Mouse (Mus musculus) olfactory bulb, adult 2 months (tissue): Measurements from ENCODE around the gene Gdf2. TPM values are rescaled to one million over a fixed set of nuclear protein-coding genes. Genes with fewer than 3 reads are reported as not detected.

Experiments
- H3K27ac ChIP-seq: fragments of 200-500 bp; 2 replicates; pipeline ENCODE4 v1.5.1; 2012; ENCODE audit warnings: low read depth, low read length; ENCODE audit not compliant: insufficient read depth
- H3K4me1 ChIP-seq: fragments of 200-500 bp; 2 replicates; pipeline ENCODE4 v1.6.1; 2012; ENCODE audit warnings: low read length; ENCODE audit not compliant: control insufficient read depth, insufficient read depth
- H3K4me3 ChIP-seq: fragments of 200-500 bp; 2 replicates; pipeline ENCODE4 v1.5.1; 2012; ENCODE audit warnings: mild to moderate bottlenecking, low read depth, low read length, moderate library complexity; ENCODE audit not compliant: insufficient read depth
- CTCF ChIP-seq: fragments of 200-500 bp; IDR thresholded peaks from 2 replicates; pipeline ENCODE4 v1.5.1; 2012; ENCODE audit warnings: low read depth, mild to moderate bottlenecking, low read length, moderate library complexity; ENCODE audit not compliant: insufficient read depth
- POLR2A ChIP-seq: fragments of 200-500 bp; IDR thresholded peaks from 2 replicates; pipeline ENCODE4 v1.6.1; 2012; ENCODE audit warnings: mild to moderate bottlenecking, low read depth, low read length, moderate library complexity; ENCODE audit not compliant: insufficient read depth
- WGBS: fragments of 180-500 bp; shearing (Covaris S2); methylation state at CpG from one replicate; pipeline ENCODE4 v1.1.7; 2018; 5-methylcytosine and 5-hydroxymethylcytosine counted together
- polyA plus RNA-seq: library from polyadenylated mRNA; stranded (reverse); fragments of >200 nt; gene quantifications from 2 replicates; pipeline ENCODE4 v1.2.4, GENCODE M21; 2012; ENCODE audit warnings: low replicate concordance; ENCODE audit not compliant: missing spikeins, insufficient read depth, insufficient read length

Gene Gdf2
- polyA plus RNA-seq, 1 experiment: not detected

- Histone ChIP-seq H3K27ac (no peak overlapping the region), H3K4me1 (peaks cover 13% of the 10 kb centered on the region), H3K4me3 (peak overlapping the region; percentile 57)
- TF ChIP-seq POLR2A (no peak), CTCF (no peak)
- 37% methylated on average over 8 of the region's 8 CpGs for WGBS
These were observed 18.1 kb upstream of the Gdf2 start for GRCm38 (mm10) chr14:33922771-33923167.

- no peak within 1 kb of the TSS for H3K27ac ChIP-seq
- 1% methylated on average over 83 of the region's 85 CpGs for WGBS
- TF ChIP-seq POLR2A (no peak), CTCF (no peak)
These were observed 17.4 kb upstream of the Gdf2 start, which contains the start of gene Gdf10 for GRCm38 (mm10) chr14:33923168-33924070. TSS of gene Gdf10 (plus strand) at chr14:33923587.

GRCm38 (mm10) chr14:33931853-33932252, 9.0 kb upstream of the Gdf2 start:
- Histone ChIP-seq H3K4me1 (peaks cover 9% of the 10 kb centered on the region), H3K4me3 (no peak overlapping the region), H3K27ac (no peak overlapping the region)
- TF ChIP-seq CTCF: no peak
- no peak for TF ChIP-seq POLR2A
- WGBS: 83% methylated on average over 17 of the region's 17 CpGs

More at GRCm38 (mm10) chr14:33923168-33924070, 17.4 kb upstream of the Gdf2 start, which contains the start of gene Gdf10:
- Histone ChIP-seq H3K4me3 (peak within 1 kb of the TSS; percentile 57), H3K4me1 (peaks cover 13% of the 10 kb centered on the region)

- Histone ChIP-seq H3K27ac (no peak overlapping the region), H3K4me3 (no peak overlapping the region), H3K4me1 (peaks cover 10% of the 10 kb centered on the region)
- peak; percentile 21; the same call in 1 of the 2 replicates for TF ChIP-seq CTCF
- no peak for TF ChIP-seq POLR2A
- WGBS: 72% methylated on average over 10 of the region's 10 CpGs
These were observed 7.7 kb upstream of the Gdf2 start for GRCm38 (mm10) chr14:33932935-33933703.

- WGBS: 50% methylated on average over 5 of the region's 5 CpGs
- TF ChIP-seq POLR2A (no peak), CTCF (no peak)
- H3K4me3 ChIP-seq: no peak overlapping the region
- peaks cover 10% of the 10 kb centered on the region for H3K4me1 ChIP-seq
- H3K27ac ChIP-seq: no peak overlapping the region
These were observed 7.0 kb upstream of the Gdf2 start for GRCm38 (mm10) chr14:33933778-33934317.

- TF ChIP-seq POLR2A (no peak), CTCF (peak; percentile 85)
- H3K4me3 ChIP-seq: peak overlapping the region; percentile 4; the same call in 1 of the 2 replicates
- WGBS: 31% methylated on average over 9 of the region's 9 CpGs
- no peak overlapping the region for H3K27ac ChIP-seq
- peaks cover 9% of the 10 kb centered on the region for H3K4me1 ChIP-seq
These were observed 1.7 kb upstream of the Gdf2 start for GRCm38 (mm10) chr14:33939117-33939516.

GRCm38 (mm10) chr14:33942222-33942621, 1.4 kb downstream of the Gdf2 start:
- H3K27ac ChIP-seq: no peak overlapping the region
- TF ChIP-seq CTCF (no peak), POLR2A (no peak)
- H3K4me3 ChIP-seq: no peak overlapping the region
- 85% methylated on average over 5 of the region's 5 CpGs for WGBS
- no peaks in the 10 kb centered on the region for H3K4me1 ChIP-seq

- 88% methylated on average over 6 of the region's 6 CpGs for WGBS
- Histone ChIP-seq H3K4me3 (no peak overlapping the region), H3K4me1 (no peaks in the 10 kb centered on the region), H3K27ac (no peak overlapping the region)
- TF ChIP-seq CTCF: no peak
- no peak for TF ChIP-seq POLR2A
These were observed 5.3 kb downstream of the Gdf2 start for GRCm38 (mm10) chr14:33946125-33946524.
